In genomic region chr6:7844802-7845679, GRCm38 (mm10) we compare ENCODE assay signal across 8 mouse cellular contexts. TPM values are rescaled to one million over a fixed set of nuclear protein-coding genes. Genes with fewer than 3 reads are reported as not detected.
A peak's percentile ranks its signal among the peaks of the same experiment; 100 is the strongest.
DNase-seq lines count a peak whose midpoint lies in the region; ATAC-seq lines count a peak whose summit lies in the region.

TSS of gene C1galt1 (plus strand) at chr6:7844842.

- H3K36me3 ChIP-seq in forebrain, embryonic 16.5 days (ENCODE audit: control insufficient read depth, insufficient read depth): no peaks in the 10 kb centered on the region
- H3K36me3 ChIP-seq in hindbrain, embryonic 16.5 days (ENCODE audit: control insufficient read depth, insufficient read depth, low read length): no peaks in the 10 kb centered on the region
- H3K36me3 ChIP-seq in limb, embryonic 12.5 days: no peaks in the 10 kb centered on the region
- H3K36me3 ChIP-seq in midbrain, embryonic 12.5 days: no peaks in the 10 kb centered on the region

- H3K27me3 ChIP-seq in forebrain, embryonic 16.5 days (replicated peaks; ENCODE audit: control insufficient read depth, insufficient read depth, low read length): no peaks in the 10 kb centered on the region
- H3K27me3 ChIP-seq in hindbrain, embryonic 16.5 days (replicated peaks; ENCODE audit: control insufficient read depth, insufficient read depth, low read length): no peaks in the 10 kb centered on the region
- no peaks in the 10 kb centered on the region for H3K27me3 ChIP-seq in limb, embryonic 12.5 days
- H3K27me3 ChIP-seq in midbrain, embryonic 12.5 days: no peaks in the 10 kb centered on the region

- peak; percentile 59 for ATAC-seq in forebrain, embryonic 16.5 days
- ATAC-seq in hindbrain, embryonic 16.5 days: no peak; the same call in 1 of the 2 replicates
- peak; percentile 78 for ATAC-seq in limb, embryonic 12.5 days (ENCODE audit: insufficient number of reproducible peaks, insufficient read depth, low FRiP score, low TSS enrichment, low read depth)
- peak; percentile 76 for ATAC-seq in midbrain, embryonic 12.5 days (ENCODE audit: low FRiP score, low read depth)

- H3K4me2 ChIP-seq in forebrain, embryonic 16.5 days (ENCODE audit: low read length): peak within 1 kb of the TSS; percentile 78
- H3K4me2 ChIP-seq in hindbrain, embryonic 16.5 days (ENCODE audit: low read length): peak within 1 kb of the TSS; percentile 70
- H3K4me2 ChIP-seq in limb, embryonic 12.5 days: peak within 1 kb of the TSS; percentile 57
- peak within 1 kb of the TSS; percentile 67 for H3K4me2 ChIP-seq in midbrain, embryonic 12.5 days (replicated peaks)

- under 1% methylated on average over 59 of the region's 93 CpGs for WGBS in forebrain, embryonic 16.5 days
- under 1% methylated on average over 43 of the region's 93 CpGs for WGBS in hindbrain, embryonic 16.5 days
- under 1% methylated on average over 69 of the region's 93 CpGs for WGBS in limb, embryonic 12.5 days
- under 1% methylated on average over 49 of the region's 93 CpGs for WGBS in midbrain, embryonic 12.5 days

- peak within 1 kb of the TSS; percentile 84 for H3K4me3 ChIP-seq in forebrain, embryonic 16.5 days (replicated peaks; ENCODE audit: low read length)
- H3K4me3 ChIP-seq in hindbrain, embryonic 16.5 days (ENCODE audit: low read length): peak within 1 kb of the TSS; percentile 89
- peak within 1 kb of the TSS; percentile 78 for H3K4me3 ChIP-seq in limb, embryonic 12.5 days (replicated peaks)
- peak within 1 kb of the TSS; percentile 84 for H3K4me3 ChIP-seq in midbrain, embryonic 12.5 days

- peaks cover 4% of the 10 kb centered on the region for H3K4me1 ChIP-seq in forebrain, embryonic 16.5 days (replicated peaks; ENCODE audit: control insufficient read depth, insufficient read depth, low read length)
- peaks cover 18% of the 10 kb centered on the region for H3K4me1 ChIP-seq in hindbrain, embryonic 16.5 days (ENCODE audit: control insufficient read depth, insufficient read depth, low read depth, low read length)
- peaks cover 12% of the 10 kb centered on the region; the same call in 1 of the 2 replicates for H3K4me1 ChIP-seq in limb, embryonic 12.5 days (replicated peaks)
- 0 out of 2 replicates have a peak, but pooled peaks cover 6% of the 10 kb centered on the region for H3K4me1 ChIP-seq in midbrain, embryonic 12.5 days

- H3K27ac ChIP-seq in forebrain, embryonic 16.5 days (ENCODE audit: low read length): peak within 1 kb of the TSS; percentile 92
- peak within 1 kb of the TSS; percentile 94 for H3K27ac ChIP-seq in hindbrain, embryonic 16.5 days (ENCODE audit: low read depth, low read length)
- H3K27ac ChIP-seq in limb, embryonic 12.5 days: peak within 1 kb of the TSS; percentile 94
- peak within 1 kb of the TSS; percentile 89 for H3K27ac ChIP-seq in midbrain, embryonic 12.5 days (replicated peaks)

- DNase-seq in embryo, embryonic 10 days (ENCODE audit: low spot score): peak; percentile 36
- no peak for DNase-seq in embryo, embryonic 9.5 days (ENCODE audit: extremely low spot score)
- no peak for DNase-seq in adrenal gland, adult 8-10 months
- DNase-seq in thymus, adult 18-20 months: peak; percentile 54 to 56

- no peaks in the 10 kb centered on the region for H3K9me3 ChIP-seq in forebrain, embryonic 16.5 days (ENCODE audit: control insufficient read depth, low read length)
- no peaks in the 10 kb centered on the region for H3K9me3 ChIP-seq in hindbrain, embryonic 16.5 days (ENCODE audit: control insufficient read depth, low read length)
- no peaks in the 10 kb centered on the region for H3K9me3 ChIP-seq in limb, embryonic 12.5 days
- H3K9me3 ChIP-seq in midbrain, embryonic 12.5 days: no peaks in the 10 kb centered on the region

- peak within 1 kb of the TSS; percentile 98 for H3K9ac ChIP-seq in forebrain, embryonic 16.5 days (replicated peaks; ENCODE audit: low read depth, low read length)
- peak within 1 kb of the TSS; percentile 98 for H3K9ac ChIP-seq in hindbrain, embryonic 16.5 days (ENCODE audit: low read depth, low read length)
- peak within 1 kb of the TSS; percentile 91 for H3K9ac ChIP-seq in limb, embryonic 12.5 days (replicated peaks)
- peak within 1 kb of the TSS; percentile 84 for H3K9ac ChIP-seq in midbrain, embryonic 12.5 days (replicated peaks)

RNA-seq across cellular contexts. Expression of gene C1galt1, which starts in this region (rescaled TPM):
- 10 to 100 TPM; 24.0 to 27.2 (median 26.3) TPM for total RNA-seq in adrenal gland, adult 8-10 months (2022)
- polyA plus RNA-seq in forebrain, embryonic 16.5 days (2015; fragmentation: Nextera tagmentation; extraction: Ambion mirVana): 1.4 and 1.5 TPM in 2 replicates
- 1.5 and 1.6 TPM in 2 replicates for polyA plus RNA-seq in hindbrain, embryonic 16.5 days (2015; fragmentation: Nextera tagmentation; extraction: Ambion mirVana)
- polyA plus RNA-seq in limb, embryonic 12.5 days (2016; fragmentation: Nextera tagmentation; extraction: Ambion mirVana): 3.8 and 3.9 TPM in 2 replicates
- polyA plus RNA-seq in midbrain, embryonic 12.5 days (2016; fragmentation: Nextera tagmentation; extraction: Ambion mirVana): 1.4 and 1.5 TPM in 2 replicates

Comparison
In these comparisons a context has a peak if more than half of its experiments do, and no peak if none do; other contexts are left out.
1. DNase-seq: peak in embryo, embryonic 10 days (single experiment) and thymus, adult 18-20 months (2 of 2); none in embryo, embryonic 9.5 days (single experiment) and adrenal gland, adult 8-10 months (single experiment).
2. Peak in every context shown above with its lines, with median percentiles within 50 percentile points of each other: H3K27ac ChIP-seq, H3K4me2 ChIP-seq, H3K4me3 ChIP-seq and H3K9ac ChIP-seq.